Mouse (Mus musculus): ENCODE measurements at regions not wholly inside any gene's neighbourhood (a gene's known extent, or its start where the extent isn't known, plus 50 kb on each side); places are given as distances from the start of the nearest gene placed in this dataset.

DNA sequence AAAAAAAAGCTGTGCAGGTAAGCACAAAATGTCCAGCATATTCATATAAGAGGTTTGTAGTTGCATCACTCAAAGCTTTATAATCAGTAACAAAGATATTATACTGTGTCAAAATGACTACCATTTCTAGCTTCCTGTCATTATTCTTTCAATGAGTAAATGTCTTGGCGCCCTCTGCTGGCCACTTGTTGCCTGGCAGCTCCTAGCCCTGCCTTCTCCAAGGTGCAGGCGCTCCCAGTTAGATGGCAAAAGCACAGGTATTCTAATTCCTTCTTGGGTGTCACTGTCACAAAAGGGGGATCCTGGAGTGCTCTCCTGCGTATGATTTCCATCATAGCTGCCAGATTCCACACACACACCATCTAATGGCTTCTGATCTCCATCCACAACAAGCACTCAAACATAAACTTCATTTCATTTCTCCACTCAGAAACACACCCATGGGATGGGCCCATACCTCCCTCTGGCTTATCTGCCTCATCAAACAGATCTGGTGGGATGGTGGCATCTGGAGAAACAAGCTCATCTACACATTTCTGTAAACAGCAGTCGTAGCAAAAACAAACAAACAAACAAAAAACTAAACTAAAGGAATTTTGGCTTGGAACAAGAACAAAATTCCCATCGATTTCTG lies 49.9 kb upstream of the Paip1 start:
- DNase-seq, result peak; percentile 63
